Mouse (Mus musculus) hindbrain, embryonic 14.5 days (tissue): Measurements from ENCODE around the gene Otx1. TPM values are rescaled to one million over a fixed set of nuclear protein-coding genes. Genes with fewer than 3 reads are reported as not detected.

Experiments
- ATAC-seq: fragments of 200-750 bp; cut with Nextera tagmentation; 2 replicates; pipeline ENCODE4 v1.8.0; 2017; ENCODE audit warnings: moderate number of reproducible peaks, mild to moderate bottlenecking, moderate TSS enrichment, moderate library complexity; ENCODE audit not compliant: low FRiP score
- DNase-seq: peaks from one replicate; pipeline ENCODE4 v3.0.0-alpha.2; 2015; ENCODE audit warnings: low spot score
- H3K27ac ChIP-seq: fragments of 300-500 bp; sonication (generic); 2 replicates; pipeline ENCODE4 v1.5.1; 2014; ENCODE audit warnings: mild to moderate bottlenecking, moderate library complexity
- H3K27me3 ChIP-seq: fragments of 300-500 bp; sonication (generic); 2 replicates; pipeline ENCODE4 v1.6.1; 2014; ENCODE audit warnings: mild to moderate bottlenecking, low read length, mixed read lengths; ENCODE audit not compliant: control insufficient read depth, insufficient read depth
- H3K36me3 ChIP-seq: fragments of 300-500 bp; sonication (generic); replicated peaks from 2 replicates; pipeline ENCODE4 v1.6.1; 2014; ENCODE audit not compliant: control insufficient read depth, insufficient read depth
- H3K4me1 ChIP-seq: fragments of 300-500 bp; sonication (generic); replicated peaks from 2 replicates; pipeline ENCODE4 v1.6.1; 2014; ENCODE audit warnings: antibody characterized with exemption, low read length, mixed read lengths; ENCODE audit not compliant: control insufficient read depth, insufficient read depth
- H3K4me2 ChIP-seq: fragments of 300-500 bp; sonication (generic); replicated peaks from 2 replicates; pipeline ENCODE4 v1.6.1; 2014; ENCODE audit warnings: mild to moderate bottlenecking, moderate library complexity
- H3K4me3 ChIP-seq: fragments of 300-500 bp; sonication (generic); replicated peaks from 2 replicates; pipeline ENCODE4 v1.5.1; 2014; ENCODE audit warnings: mild to moderate bottlenecking, low read length
- H3K9ac ChIP-seq: fragments of 300-500 bp; sonication (generic); 2 replicates; pipeline ENCODE4 v1.6.1; 2014
- H3K9me3 ChIP-seq: fragments of 300-500 bp; sonication (generic); 2 replicates; pipeline ENCODE4 v1.6.1; 2016; ENCODE audit warnings: low read length; ENCODE audit not compliant: control insufficient read depth
- WGBS: fragments of 180-500 bp; shearing (Covaris S2); extraction: QIAGEN DNeasy Blood & Tissue Kit; methylation state at CpG from one replicate; pipeline ENCODE4 v1.1.7; 2014; 5-methylcytosine and 5-hydroxymethylcytosine counted together
- polyA plus RNA-seq: library from polyadenylated mRNA; unstranded; fragments of >200 nt; fragmentation: Nextera tagmentation; extraction: Ambion mirVana; gene quantifications from 2 replicates; pipeline ENCODE4 v1.2.1, GENCODE M21; 2014

Otx1 gene
- polyA plus RNA-seq, 1 experiment from 2014 or later = 0.37 TPM

DNA sequence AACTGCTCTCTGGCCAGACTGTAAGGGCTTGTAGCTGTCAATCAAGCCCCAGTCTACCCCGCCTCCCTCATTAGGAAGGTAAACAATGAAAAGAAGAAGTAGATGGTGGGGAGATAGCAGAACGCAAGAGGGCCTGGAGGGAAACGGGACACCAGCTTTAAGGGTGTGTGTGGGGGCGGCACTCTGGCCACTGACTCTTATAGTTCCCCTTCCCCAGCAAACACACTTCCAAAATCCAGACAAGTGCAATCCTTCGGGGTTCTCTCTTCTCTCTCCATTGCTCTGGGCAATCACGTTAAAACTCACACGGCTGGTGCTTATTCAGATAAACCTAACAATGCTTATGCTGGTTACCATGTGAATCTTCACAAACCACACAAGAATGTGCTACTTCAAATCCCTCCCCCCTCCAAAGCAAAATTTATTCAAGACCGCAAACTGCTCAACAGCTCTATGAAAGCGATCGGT is 5.5 kb upstream of the Otx1 start:
- DNase-seq (peak; percentile 41), ATAC-seq (peak; percentile 29; the same call in 1 of the 2 replicates)
- peak overlapping the region; percentile 34 for H3K4me2 ChIP-seq
- WGBS = 6% methylated on average over 10 of the region's 10 CpGs
- H3K4me1 ChIP-seq = peaks cover 4% of the 10 kb centered on the region; the same call in 1 of the 2 replicates
- H3K27me3 ChIP-seq = peaks cover 83% of the 10 kb centered on the region
- no peaks in the 10 kb centered on the region for H3K9me3 ChIP-seq
- no peak overlapping the region for H3K9ac ChIP-seq
- no peak overlapping the region for H3K4me3 ChIP-seq
- H3K36me3 ChIP-seq = peaks cover 5% of the 10 kb centered on the region
- H3K27ac ChIP-seq = no peak overlapping the region

GRCm38 (mm10) chr11:22007781-22008110 is 5.0 kb upstream of the Otx1 start:
- Histone ChIP-seq H3K4me1 (peaks cover 4% of the 10 kb centered on the region; the same call in 1 of the 2 replicates), H3K36me3 (peaks cover 5% of the 10 kb centered on the region; the same call in 1 of the 2 replicates), H3K27ac (no peak overlapping the region), H3K27me3 (peaks cover 85% of the 10 kb centered on the region), H3K9me3 (no peaks in the 10 kb centered on the region), H3K4me3 (no peak overlapping the region), H3K4me2 (peak overlapping the region; percentile 34), H3K9ac (no peak overlapping the region)
- no peak for DNase-seq
- ATAC-seq = no peak
- 7% methylated on average over 6 of the region's 6 CpGs for WGBS

- peaks cover 4% of the 10 kb centered on the region; the same call in 1 of the 2 replicates for H3K4me1 ChIP-seq
- no peaks in the 10 kb centered on the region for H3K9me3 ChIP-seq
- H3K9ac ChIP-seq = no peak overlapping the region
- 0 out of 2 replicates have a peak overlapping the region, but pooled peaks have one; percentile 6 for H3K4me3 ChIP-seq
- peak overlapping the region; percentile 34 for H3K4me2 ChIP-seq
- H3K27ac ChIP-seq = no peak overlapping the region
- ATAC-seq (no peak), DNase-seq (no peak)
- H3K36me3 ChIP-seq = peaks cover 5% of the 10 kb centered on the region; the same call in 1 of the 2 replicates
- H3K27me3 ChIP-seq = peaks cover 87% of the 10 kb centered on the region
- 8% methylated on average over 20 of the region's 20 CpGs for WGBS
These were observed 4.5 kb upstream of the Otx1 start for GRCm38 (mm10) chr11:22007088-22007780.

DNA sequence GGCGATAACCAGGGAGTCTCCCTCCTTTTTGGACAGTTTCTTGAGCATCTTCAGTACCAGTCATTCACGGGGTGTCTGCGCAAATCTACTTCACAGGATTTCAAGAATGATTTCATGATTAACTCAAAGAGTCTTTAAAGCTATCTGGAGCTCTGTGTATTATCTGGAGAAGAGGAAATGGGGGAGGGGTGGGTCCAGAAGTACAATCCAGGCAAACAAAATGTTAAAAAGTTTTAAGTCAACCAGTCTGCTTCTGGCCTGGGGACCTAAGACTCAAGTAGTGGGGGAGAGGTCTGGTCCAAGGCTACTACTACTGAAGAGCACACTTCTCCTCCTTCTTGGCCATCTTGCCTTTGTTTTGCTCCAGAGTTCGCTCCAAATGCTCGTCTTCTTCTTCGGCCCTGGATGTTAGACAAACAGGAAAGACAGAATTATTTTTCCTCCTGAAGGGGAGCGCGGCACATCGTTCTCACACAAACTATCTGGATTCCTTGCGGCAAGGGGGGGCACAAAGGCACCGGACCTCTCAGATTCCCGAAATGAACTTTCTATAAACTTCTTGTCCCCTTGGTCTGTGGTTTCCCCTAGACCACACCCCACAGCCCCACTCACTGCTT is 3.9 kb upstream of the Otx1 start:
- H3K27ac ChIP-seq = no peak overlapping the region
- H3K9ac ChIP-seq = no peak overlapping the region
- peaks cover 9% of the 10 kb centered on the region; the same call in 1 of the 2 replicates for H3K4me1 ChIP-seq
- H3K27me3 ChIP-seq = peaks cover 93% of the 10 kb centered on the region
- WGBS = 34% methylated on average over 12 of the region's 12 CpGs
- H3K9me3 ChIP-seq = no peaks in the 10 kb centered on the region
- peaks cover 5% of the 10 kb centered on the region; the same call in 1 of the 2 replicates for H3K36me3 ChIP-seq
- no peak overlapping the region for H3K4me3 ChIP-seq
- H3K4me2 ChIP-seq = peak overlapping the region; percentile 34; the same call in 1 of the 2 replicates
- ATAC-seq (no peak), DNase-seq (no peak)

- peaks cover 5% of the 10 kb centered on the region; the same call in 1 of the 2 replicates for H3K36me3 ChIP-seq
These were observed 2.7 kb upstream of the Otx1 start for GRCm38 (mm10) chr11:22005281-22005870.

GRCm38 (mm10) chr11:22004331-22004841 is 1.7 kb upstream of the Otx1 start:
- Histone ChIP-seq H3K9ac (no peak overlapping the region), H3K27me3 (peaks cover 96% of the 10 kb centered on the region), H3K36me3 (peaks cover 5% of the 10 kb centered on the region; the same call in 1 of the 2 replicates), H3K9me3 (no peaks in the 10 kb centered on the region), H3K27ac (no peak overlapping the region), H3K4me1 (peaks cover 11% of the 10 kb centered on the region; the same call in 1 of the 2 replicates), H3K4me3 (no peak overlapping the region), H3K4me2 (no peak overlapping the region)
- DNase-seq (no peak), ATAC-seq (peak; percentile 22; the same call in 1 of the 2 replicates)
- WGBS = 2% methylated on average over 18 of the region's 18 CpGs

More at GRCm38 (mm10) chr11:22005281-22005870, 2.7 kb upstream of the Otx1 start:
- no peak overlapping the region for H3K4me3 ChIP-seq
- H3K27ac ChIP-seq = no peak overlapping the region
- no peak overlapping the region for H3K4me2 ChIP-seq
- no peak for DNase-seq
- peaks cover 93% of the 10 kb centered on the region for H3K27me3 ChIP-seq
- 21% methylated on average over 9 of the region's 9 CpGs for WGBS
- ATAC-seq = no peak
- no peak overlapping the region for H3K9ac ChIP-seq
- peaks cover 11% of the 10 kb centered on the region; the same call in 1 of the 2 replicates for H3K4me1 ChIP-seq
- no peaks in the 10 kb centered on the region for H3K9me3 ChIP-seq

DNA sequence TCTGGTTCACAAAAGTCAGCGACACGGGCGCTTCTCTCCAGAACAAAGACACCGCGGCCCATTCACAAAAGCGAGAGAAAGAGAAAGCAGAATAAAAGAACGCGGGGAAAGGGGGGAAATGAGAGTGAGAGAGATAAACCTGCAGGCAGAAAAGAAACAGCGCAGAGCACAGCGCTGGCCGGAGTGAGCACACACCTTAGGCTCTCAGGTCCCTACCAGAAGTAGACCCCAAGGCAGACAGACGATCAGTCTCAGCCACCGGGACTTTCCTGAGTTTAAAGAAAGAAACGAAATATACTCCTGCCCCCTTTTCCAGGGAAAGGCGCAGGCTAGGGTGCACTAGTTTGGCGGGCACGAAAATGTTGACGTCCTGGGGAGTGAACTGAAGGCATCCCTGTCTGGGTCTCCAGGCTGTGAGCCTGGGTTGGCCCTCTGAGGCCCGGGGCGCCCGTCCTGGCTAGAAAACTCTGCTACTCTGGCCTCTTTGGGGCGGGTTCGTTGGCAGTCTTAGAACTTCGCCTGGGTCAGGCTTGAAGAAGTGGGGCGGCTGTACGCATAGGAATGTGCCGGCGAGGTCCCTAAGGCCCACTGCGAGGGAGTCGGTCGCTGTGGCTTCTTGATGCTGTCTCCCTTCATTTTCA is 764 bp upstream of the Otx1 start:
- Histone ChIP-seq H3K9me3 (no peaks in the 10 kb centered on the region), H3K36me3 (peaks cover 5% of the 10 kb centered on the region; the same call in 1 of the 2 replicates), H3K4me2 (peak overlapping the region; percentile 60), H3K27me3 (peaks cover 100% of the 10 kb centered on the region), H3K27ac (no peak overlapping the region), H3K9ac (no peak overlapping the region), H3K4me3 (peak overlapping the region; percentile 36), H3K4me1 (peaks cover 11% of the 10 kb centered on the region; the same call in 1 of the 2 replicates)
- ATAC-seq (no peak), DNase-seq (no peak)
- under 1% methylated on average over 31 of the region's 31 CpGs for WGBS

GRCm38 (mm10) chr11:22002062-22002782 is 475 bp downstream of the Otx1 start:
- peaks cover 96% of the 10 kb centered on the region for H3K27me3 ChIP-seq
- no peak for ATAC-seq
- peaks cover 5% of the 10 kb centered on the region; the same call in 1 of the 2 replicates for H3K36me3 ChIP-seq
- H3K4me2 ChIP-seq = peak overlapping the region; percentile 60
- peaks cover 8% of the 10 kb centered on the region; the same call in 1 of the 2 replicates for H3K4me1 ChIP-seq
- peak overlapping the region; percentile 47 for H3K27ac ChIP-seq
- H3K9ac ChIP-seq = peak overlapping the region; percentile 20; the same call in 1 of the 2 replicates
- peak overlapping the region; percentile 36 for H3K4me3 ChIP-seq
- DNase-seq = no peak
- H3K9me3 ChIP-seq = no peaks in the 10 kb centered on the region
- under 1% methylated on average over 34 of the region's 34 CpGs for WGBS
